Mouse (Mus musculus) frontal cortex, adult (tissue): ENCODE measurements around the gene Spin2d.
"Not testable (repeated sequence)": the region's sequence is repeated elsewhere in the genome, so short reads cannot be mapped to it uniquely, and the experiment has no call there.

Experiments used
- ATAC-seq: cut with Nextera tagmentation; 2 replicates; pipeline ENCODE4 v1.9.2; 2017; ENCODE audit warnings: mild to moderate bottlenecking, moderate library complexity, mixed read lengths; ENCODE audit not compliant: low TSS enrichment

Spin2d gene

DNA sequence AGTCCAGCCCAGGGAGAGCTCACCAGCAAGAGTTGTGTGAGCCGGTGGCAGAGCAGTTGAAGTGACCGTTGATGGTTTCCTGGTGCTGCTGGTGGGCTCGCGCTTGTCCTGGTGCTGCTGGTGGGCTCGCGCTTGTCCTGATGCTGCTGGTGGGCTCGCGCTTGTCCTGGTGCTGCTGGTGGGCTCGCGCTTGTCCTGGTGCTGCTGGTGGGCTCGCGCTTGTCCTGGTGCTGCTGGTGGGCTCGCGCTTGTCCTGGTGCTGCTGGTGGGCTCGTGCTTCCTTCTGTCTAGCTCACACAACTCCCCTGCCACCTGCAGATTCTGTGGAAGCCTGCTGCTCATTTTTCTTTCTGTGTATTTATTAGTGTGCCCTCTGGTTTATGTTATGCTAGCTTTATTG is at the start of gene Spin2d:
Gene Spin2d (minus strand): TSS at position 101 of the 400 bp plus-strand sequence.
- not testable (repeated sequence) for ATAC-seq

DNA sequence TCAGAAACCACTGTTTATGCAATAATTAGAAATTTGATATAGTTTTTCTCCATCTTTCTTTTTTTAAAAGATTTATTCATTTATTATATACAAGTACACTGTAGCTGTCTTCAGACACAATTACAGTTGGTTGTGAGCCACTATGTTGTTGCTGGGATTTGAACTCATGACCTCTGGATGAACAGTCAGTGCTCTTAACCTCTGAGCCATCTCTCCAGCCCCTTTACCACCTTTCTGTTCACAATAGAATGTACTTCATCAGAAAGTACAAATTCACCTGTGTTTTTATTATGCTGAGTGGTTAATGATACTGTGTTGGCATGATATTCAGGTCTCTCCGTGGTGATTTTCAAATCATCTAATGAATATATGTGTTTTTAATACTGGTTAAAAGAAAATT is 48.6 kb upstream of the Spin2d start:
- ATAC-seq: no peak

DNA sequence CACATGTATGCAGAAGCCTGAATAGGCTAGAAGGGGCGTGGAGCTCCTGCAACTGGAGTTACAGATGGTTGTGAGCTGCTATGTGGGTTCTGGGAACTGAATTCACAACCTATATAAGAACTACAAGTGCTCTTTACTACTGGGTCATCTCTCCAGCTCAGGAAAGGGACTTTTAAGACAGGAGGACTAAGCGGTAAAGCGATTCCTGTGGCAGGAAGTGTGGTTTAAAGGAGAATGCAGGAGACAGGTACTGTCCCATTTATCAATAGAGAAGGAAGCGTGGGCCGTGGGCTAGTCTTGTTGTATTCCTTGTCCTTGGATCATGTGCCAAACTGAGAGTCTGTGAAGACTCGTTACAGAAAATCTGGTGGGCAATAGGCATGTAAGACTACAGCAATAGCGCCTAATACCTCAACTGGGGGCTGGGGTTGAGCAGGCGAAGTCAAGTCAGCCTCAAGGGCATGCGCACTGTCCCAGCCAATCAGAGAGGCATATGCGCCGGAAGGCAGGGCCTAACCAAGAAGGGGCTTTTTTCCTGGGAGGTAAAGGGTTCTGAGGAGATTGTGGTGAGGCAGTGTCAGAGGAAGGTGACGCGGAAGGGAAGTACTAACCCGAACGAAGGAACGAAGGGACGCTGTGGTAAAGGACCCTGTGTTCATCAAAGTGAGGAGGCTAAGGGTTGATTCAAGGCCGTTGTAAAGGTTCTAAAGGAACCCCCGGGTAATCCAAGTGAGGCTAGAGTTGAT is 37.2 kb upstream of the Spin2d start, which contains the start of gene Xlr4b:
Gene Xlr4b (plus strand): TSS at position 515 of the 746 bp plus-strand sequence.
- not testable (repeated sequence) for ATAC-seq

DNA sequence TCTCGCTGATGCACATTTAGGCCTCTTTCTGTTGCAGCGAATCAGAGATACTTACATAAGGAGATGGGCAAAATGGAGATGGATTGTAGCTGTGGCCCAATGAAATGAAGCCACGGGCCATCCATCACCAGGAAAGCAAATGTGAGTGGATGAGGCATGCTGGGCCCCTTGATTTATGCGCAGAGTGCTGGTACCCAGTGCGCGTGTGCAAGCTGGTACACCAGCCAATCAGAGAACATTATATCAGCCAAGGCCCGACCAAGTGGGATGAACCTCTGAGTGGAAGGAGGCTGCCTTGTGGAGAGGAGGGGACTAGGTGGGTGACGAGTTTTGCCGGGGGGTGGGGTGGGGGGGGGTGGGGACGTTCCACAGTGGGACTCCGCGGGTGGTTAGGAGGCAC is 15.1 kb upstream of the Spin2d start, which contains the start of gene Xlr3b:
Gene Xlr3b (plus strand): TSS at position 274 of the 400 bp plus-strand sequence.
- ATAC-seq: not testable (repeated sequence)

DNA sequence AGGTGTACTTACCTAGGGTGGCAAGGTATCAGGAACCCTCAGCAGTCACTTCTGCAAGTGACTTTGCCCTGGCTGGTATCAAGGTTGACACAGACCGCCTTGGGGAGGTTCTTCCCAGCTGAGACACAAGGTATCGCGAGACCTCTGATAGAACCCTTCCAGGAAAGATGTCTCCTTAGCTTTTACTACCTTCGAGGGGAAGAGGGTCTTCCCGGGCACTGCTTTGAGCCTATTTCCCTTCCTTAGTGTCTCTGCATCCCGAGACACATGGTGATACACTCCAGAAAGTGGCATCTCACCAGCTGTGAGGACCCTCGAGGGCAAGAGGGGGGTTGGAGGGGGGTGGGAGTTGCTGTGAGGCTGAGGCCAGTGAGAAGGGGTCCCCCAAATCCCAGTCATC is 27.4 kb downstream of the Spin2d start, which contains the start of gene DXBay18:
Gene DXBay18 (minus strand): TSS at position 101 of the 400 bp plus-strand sequence.
- not testable (repeated sequence) for ATAC-seq

DNA sequence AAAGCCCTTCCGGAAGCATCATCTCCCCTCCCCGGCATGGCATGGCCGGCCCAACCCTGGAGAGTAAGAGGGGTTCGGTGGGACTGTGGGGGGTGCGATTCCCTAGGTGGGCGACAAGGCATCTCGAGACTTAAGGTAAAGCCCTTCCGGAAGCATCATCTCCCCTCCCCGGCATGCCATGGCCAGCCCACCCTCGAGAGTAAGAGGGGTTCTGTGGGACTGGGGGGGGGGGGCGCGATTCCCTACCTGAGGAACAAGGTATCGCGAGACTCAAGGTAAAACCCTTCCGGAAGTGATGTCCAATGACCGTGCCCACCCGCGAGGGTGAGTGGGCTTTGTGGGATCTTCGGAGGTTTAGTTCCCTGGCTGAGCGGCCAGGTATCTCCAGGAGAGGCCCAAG is 28.3 kb downstream of the Spin2d start, which contains the start of gene Xlr5b:
Gene Xlr5b (plus strand): TSS at position 301 of the 400 bp plus-strand sequence.
- not testable (repeated sequence) for ATAC-seq

DNA sequence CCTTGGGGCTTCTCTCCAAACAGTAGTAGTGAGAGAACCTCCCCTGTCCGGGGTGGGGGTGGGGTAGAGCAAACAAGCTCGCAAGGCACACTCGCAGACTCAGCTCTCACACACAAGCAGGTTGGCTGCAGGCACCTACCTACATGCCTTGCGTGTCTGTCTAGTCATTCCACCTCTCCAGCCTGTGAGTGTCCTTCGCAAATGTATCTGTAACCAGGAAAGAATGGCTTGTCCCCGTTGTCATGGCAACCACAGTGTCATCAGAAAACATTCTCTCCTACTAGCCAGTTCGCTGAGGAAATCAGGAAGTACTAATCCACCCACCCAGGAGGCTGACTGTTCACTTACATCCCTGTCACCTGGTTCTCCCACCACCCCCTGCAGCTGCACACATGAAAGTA is 33.6 kb downstream of the Spin2d start:
- peak; percentile 96 for ATAC-seq
